Mouse (Mus musculus) heart, postnatal 0 days (tissue): ENCODE results near the gene Fgd1. TPM values are rescaled to one million over a fixed set of nuclear protein-coding genes. Genes with fewer than 3 reads are reported as not detected.

ENCODE experiments used
- ATAC-seq: fragments of 200-750 bp; cut with Nextera tagmentation; 2 replicates; pipeline ENCODE4 v1.8.0; 2017; ENCODE audit warnings: low read depth, moderate number of reproducible peaks, moderate library complexity; ENCODE audit not compliant: insufficient read depth
- DNase-seq: peaks from one replicate; pipeline ENCODE4 v3.0.0-alpha.2; 2016; ENCODE audit warnings: low spot score
- H3K27ac ChIP-seq: fragments of 300-500 bp; sonication (generic); 2 replicates; pipeline ENCODE4 v1.5.1; 2014; ENCODE audit warnings: low read depth, mild to moderate bottlenecking
- H3K27me3 ChIP-seq: fragments of 300-500 bp; sonication (generic); 2 replicates; pipeline ENCODE4 v1.6.1; 2014; ENCODE audit warnings: low read length, mixed read lengths; ENCODE audit not compliant: control insufficient read depth, insufficient read depth
- H3K36me3 ChIP-seq: fragments of 300-500 bp; sonication (generic); replicated peaks from 2 replicates; pipeline ENCODE4 v1.6.1; 2014; ENCODE audit warnings: low read length, mixed read lengths; ENCODE audit not compliant: control insufficient read depth, insufficient read depth
- H3K4me1 ChIP-seq: fragments of 300-500 bp; sonication (generic); 2 replicates; pipeline ENCODE4 v1.6.1; 2014; ENCODE audit warnings: antibody characterized with exemption; ENCODE audit not compliant: control insufficient read depth, insufficient read depth
- H3K4me2 ChIP-seq: fragments of 300-500 bp; sonication (generic); 2 replicates; pipeline ENCODE4 v1.6.1; 2014; ENCODE audit warnings: low read depth, mild to moderate bottlenecking, low read length, moderate library complexity
- H3K4me3 ChIP-seq: fragments of 300-500 bp; sonication (generic); 2 replicates; pipeline ENCODE4 v1.5.1; 2014; ENCODE audit warnings: low read depth, low read length
- H3K9ac ChIP-seq: fragments of 300-500 bp; sonication (generic); replicated peaks from 2 replicates; pipeline ENCODE4 v1.6.1; 2014; ENCODE audit warnings: low read depth, low read length, mixed read lengths
- H3K9me3 ChIP-seq: fragments of 300-500 bp; sonication (generic); replicated peaks from 2 replicates; pipeline ENCODE4 v1.6.1; 2016; ENCODE audit warnings: low read length; ENCODE audit not compliant: control insufficient read depth
- CTCF ChIP-seq: IDR thresholded peaks from 2 replicates; pipeline ENCODE4 v1.5.1; 2016; ENCODE audit warnings: antibody characterized with exemption, control low read depth, low read depth
- EP300 ChIP-seq: IDR thresholded peaks from 2 replicates; pipeline ENCODE4 v1.6.1; 2016; ENCODE audit warnings: antibody characterized with exemption, low read depth
- WGBS: fragments of 180-500 bp; shearing (Covaris S2); extraction: QIAGEN DNeasy Blood & Tissue Kit; methylation state at CpG from one replicate; pipeline ENCODE4 v1.1.7; 2014; 5-methylcytosine and 5-hydroxymethylcytosine counted together
- polyA plus RNA-seq: library from polyadenylated mRNA; unstranded; fragments of >200 nt; fragmentation: Nextera tagmentation; extraction: Ambion mirVana; gene quantifications from 2 replicates; pipeline ENCODE4 v1.2.1, GENCODE M21; 2015
- total RNA-seq: library from RNA; depleted of rRNA; stranded (reverse); fragments of >200 nt; gene quantifications from 2 replicates; pipeline ENCODE4 v1.2.3, GENCODE M21; 2014; ENCODE audit warnings: low replicate concordance

Fgd1 gene
- total and polyA plus RNA-seq, 2 experiments from 2014 or later: 5.1 to 11.4 TPM

DNA sequence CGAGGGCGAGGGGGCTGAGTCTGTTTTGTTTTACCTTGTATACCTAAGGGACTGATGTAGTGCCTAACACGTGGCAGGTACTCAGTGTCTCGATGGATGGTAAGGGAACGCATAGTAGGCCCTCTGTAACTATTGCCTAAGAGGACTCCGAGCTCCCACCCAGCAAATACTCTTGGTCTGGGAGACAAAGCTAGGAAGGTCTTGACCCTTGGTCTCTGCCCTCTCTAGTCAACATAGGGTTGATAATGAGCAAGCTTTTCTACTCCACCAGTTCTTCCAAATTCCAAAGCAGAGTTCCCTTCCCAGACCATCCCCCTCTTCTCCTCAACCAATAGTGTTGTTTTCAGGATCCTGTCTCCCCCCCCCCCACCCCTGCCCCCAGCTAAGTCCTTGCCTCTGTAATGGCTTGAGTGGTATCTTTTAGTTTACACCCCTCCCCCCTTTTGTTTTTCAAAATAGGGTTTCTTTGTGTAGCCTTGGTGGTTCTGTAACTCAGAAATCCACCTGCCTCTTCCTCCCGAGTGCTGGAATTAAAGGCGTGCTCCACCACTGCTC lies 3.8 kb downstream of the Fgd1 start:
- Histone ChIP-seq H3K27me3 (no peaks in the 10 kb centered on the region), H3K27ac (no peak overlapping the region), H3K9me3 (no peaks in the 10 kb centered on the region), H3K4me3 (no peak overlapping the region), H3K9ac (no peak overlapping the region), H3K4me2 (no peak overlapping the region), H3K36me3 (no peaks in the 10 kb centered on the region), H3K4me1 (peaks cover 8% of the 10 kb centered on the region)
- no peak for ATAC-seq
- no peak for DNase-seq
- no peak for TF ChIP-seq EP300
- no peak for TF ChIP-seq CTCF
- WGBS: 64% methylated on average over 8 of the region's 8 CpGs

- H3K4me1 ChIP-seq: peaks cover 8% of the 10 kb centered on the region
- H3K9ac ChIP-seq: no peak overlapping the region
- H3K4me2 ChIP-seq: no peak overlapping the region
- no peaks in the 10 kb centered on the region for H3K27me3 ChIP-seq
- WGBS: 72% methylated on average over 7 of the region's 7 CpGs
- H3K36me3 ChIP-seq: no peaks in the 10 kb centered on the region
- H3K27ac ChIP-seq: no peak overlapping the region
- no peak overlapping the region for H3K4me3 ChIP-seq
- DNase-seq: no peak
- no peak for TF ChIP-seq EP300
- no peak for TF ChIP-seq CTCF
- ATAC-seq: no peak
- no peaks in the 10 kb centered on the region for H3K9me3 ChIP-seq
Observed at GRCm38 (mm10) chrX:151050337-151050736, 4.4 kb downstream of the Fgd1 start.

GRCm38 (mm10) chrX:151054489-151054888 lies 8.5 kb downstream of the Fgd1 start:
- Histone ChIP-seq H3K27me3 (no peaks in the 10 kb centered on the region), H3K9ac (no peak overlapping the region), H3K36me3 (no peaks in the 10 kb centered on the region), H3K27ac (peak overlapping the region; percentile 65), H3K4me2 (peak overlapping the region; percentile 1; the same call in 1 of the 2 replicates), H3K9me3 (no peaks in the 10 kb centered on the region), H3K4me3 (no peak overlapping the region), H3K4me1 (no peaks in the 10 kb centered on the region)
- DNase-seq: no peak
- peak; percentile 39; the same call in 1 of the 2 replicates for ATAC-seq
- TF ChIP-seq EP300: no peak
- no peak for TF ChIP-seq CTCF
- WGBS: 69% methylated on average over 5 of the region's 6 CpGs

DNA sequence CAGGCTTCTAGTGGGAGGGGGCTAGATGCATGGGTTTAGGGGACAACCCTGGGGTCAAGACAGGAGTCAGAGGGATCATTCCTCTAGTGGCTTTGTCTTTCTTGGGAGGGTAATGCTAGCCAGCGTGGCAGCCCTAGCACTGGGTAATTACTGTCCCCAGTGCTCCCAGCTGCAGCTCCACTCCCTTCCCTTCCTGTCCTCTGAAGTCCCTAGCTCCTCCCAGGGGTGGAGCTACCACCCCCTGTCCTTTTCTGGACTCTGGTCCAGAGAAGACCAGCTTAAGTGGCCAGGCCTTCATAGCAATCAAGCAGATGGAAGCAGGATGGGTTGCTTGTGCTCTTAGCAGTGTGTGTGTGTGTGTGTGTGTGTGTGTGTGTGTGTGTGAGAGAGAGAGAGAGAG lies 9.6 kb downstream of the Fgd1 start:
- peak; percentile 23 for DNase-seq
- no peaks in the 10 kb centered on the region for H3K36me3 ChIP-seq
- no peaks in the 10 kb centered on the region for H3K27me3 ChIP-seq
- H3K4me2 ChIP-seq: no peak overlapping the region
- ATAC-seq: peak; percentile 75
- H3K4me3 ChIP-seq: no peak overlapping the region
- H3K4me1 ChIP-seq: no peaks in the 10 kb centered on the region
- H3K27ac ChIP-seq: no peak overlapping the region
- no peak for TF ChIP-seq CTCF
- TF ChIP-seq EP300: no peak
- 0% methylated on average over 1 of the region's 1 CpGs for WGBS
- no peak overlapping the region for H3K9ac ChIP-seq
- H3K9me3 ChIP-seq: no peaks in the 10 kb centered on the region

DNA sequence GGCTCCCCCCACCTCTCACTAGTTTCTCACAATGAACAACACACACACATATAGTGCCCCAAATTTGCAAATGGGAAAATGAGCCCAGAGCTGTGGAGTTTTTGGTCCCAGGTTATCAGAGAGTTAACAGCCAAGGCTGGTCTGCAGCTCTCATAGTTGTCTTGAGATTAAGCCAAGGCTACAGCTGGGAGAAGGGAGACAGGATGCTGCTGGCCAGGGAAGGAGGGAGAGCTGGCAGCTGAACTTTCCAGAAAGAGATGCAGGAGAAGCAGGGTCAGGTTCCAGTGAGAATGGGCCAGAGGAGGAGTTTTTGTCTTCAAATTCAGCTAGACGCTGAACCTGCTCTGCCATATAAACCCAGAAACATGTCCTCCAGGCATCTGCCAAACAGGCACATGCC lies 13.4 kb downstream of the Fgd1 start:
- Histone ChIP-seq H3K4me3 (no peak overlapping the region), H3K9ac (no peak overlapping the region), H3K27ac (no peak overlapping the region), H3K9me3 (no peaks in the 10 kb centered on the region), H3K4me1 (no peaks in the 10 kb centered on the region), H3K4me2 (no peak overlapping the region), H3K36me3 (no peaks in the 10 kb centered on the region), H3K27me3 (no peaks in the 10 kb centered on the region)
- DNase-seq: no peak
- ATAC-seq: no peak
- TF ChIP-seq CTCF (no peak), EP300 (no peak)
- 68% methylated on average over 1 of the region's 1 CpGs for whole genome bisulfite sequencing
